ENCODE assay signal across 12 mouse cellular contexts in the genomic region with DNA sequence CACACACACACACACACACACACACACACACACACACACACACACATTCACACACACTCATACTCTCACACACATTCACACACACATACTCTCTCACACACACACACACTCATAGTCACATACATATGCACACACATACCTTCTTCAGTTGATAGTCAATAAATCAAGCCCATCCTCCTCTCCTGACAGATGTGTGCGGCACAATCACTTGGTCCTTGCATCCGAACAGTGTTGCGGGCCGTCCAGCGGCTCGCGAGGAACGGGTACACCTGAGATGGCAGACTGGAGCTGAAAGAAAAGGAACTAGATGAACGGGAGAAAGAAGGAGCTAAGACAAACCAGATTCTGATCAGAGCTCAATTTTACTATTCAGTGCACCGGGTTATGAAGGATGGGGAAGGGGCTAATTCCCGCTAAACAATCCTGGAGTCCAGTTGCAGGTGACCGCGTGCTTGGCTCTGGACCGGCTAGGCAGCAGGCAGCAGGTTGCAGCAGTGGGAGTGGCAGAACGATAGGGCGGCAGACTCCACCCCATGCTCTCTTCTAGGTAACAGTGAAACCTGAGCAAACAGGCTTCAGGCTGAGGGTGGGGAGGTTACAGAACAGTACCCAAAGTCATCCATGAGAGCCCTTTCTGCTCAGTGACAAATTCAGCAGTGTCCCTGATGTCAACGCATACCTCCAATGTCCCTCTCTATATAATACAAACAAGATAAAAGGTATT.
DNase-seq lines count a peak whose midpoint lies in the region; ATAC-seq lines count a peak whose summit lies in the region.
"Had no signal": no experiment of that assay in that cellular context is flagged by ENCODE, and none has a peak within 500 bp of the region (broad histone marks: within the 10 kb centered on the region; RNA-seq: fewer than 3 reads in every experiment).

No protein-coding gene starts in this region.

- no peak overlapping the region for H3K27ac ChIP-seq in kidney, embryonic 16.5 days (ENCODE audit: low read length)
- H3K27ac ChIP-seq: hindbrain, embryonic 15.5 days had no signal

- no peaks in the 10 kb centered on the region for H3K9me3 ChIP-seq in kidney, embryonic 16.5 days (ENCODE audit: low read length)
- H3K9me3 ChIP-seq: hindbrain, embryonic 15.5 days had no signal

- no peaks in the 10 kb centered on the region for H3K27me3 ChIP-seq in kidney, embryonic 16.5 days (ENCODE audit: insufficient read depth, low read length)
- H3K27me3 ChIP-seq: hindbrain, embryonic 15.5 days had no signal

- H3K4me3 ChIP-seq in kidney, embryonic 16.5 days (ENCODE audit: low read length) = no peak overlapping the region
- H3K4me3 ChIP-seq: erythroblast, embryonic 14.5 days; hindbrain, embryonic 15.5 days had no signal

- H3K36me3 ChIP-seq in kidney, embryonic 16.5 days (ENCODE audit: insufficient read depth, low read length) = no peaks in the 10 kb centered on the region
- H3K36me3 ChIP-seq: hindbrain, embryonic 15.5 days had no signal

- ATAC-seq in kidney, embryonic 16.5 days (ENCODE audit: low FRiP score, low TSS enrichment) = peak; percentile 80
- ATAC-seq: CD4-positive, CD25-positive, alpha-beta regulatory T cell, adult 4 months had no signal

- H3K4me2 ChIP-seq in kidney, embryonic 16.5 days (replicated peaks; ENCODE audit: low read depth, low read length) = peak overlapping the region; percentile 20
- H3K4me2 ChIP-seq: hindbrain, embryonic 15.5 days; liver, embryonic 11.5 days had no signal

- DNase-seq in urinary bladder, postnatal 14 days (ENCODE audit: low spot score) = peak; percentile 28
- no peak for DNase-seq in urinary bladder, postnatal 4 days (ENCODE audit: low spot score in 2 of 2)
- peak; percentile 11 for DNase-seq in lung, postnatal 10 days
- no peak for DNase-seq in right cerebral cortex, adult 2 months (ENCODE audit: low spot score in 2 of 2)
- no peak for DNase-seq in left cerebral cortex, adult 11 months (ENCODE audit: low spot score)
- no peak for DNase-seq in adrenal gland, postnatal 10 days
- DNase-seq: cerebellum, adult 11-12 months had no signal

- no peak overlapping the region for H3K9ac ChIP-seq in kidney, embryonic 16.5 days (replicated peaks; ENCODE audit: low read length)
- H3K9ac ChIP-seq: hindbrain, embryonic 15.5 days had no signal

- 0 out of 2 replicates have a peak, but pooled peaks cover 4% of the 10 kb centered on the region for H3K4me1 ChIP-seq in kidney, embryonic 16.5 days (ENCODE audit: insufficient read depth, low read length)
- H3K4me1 ChIP-seq: hindbrain, embryonic 15.5 days had no signal

- 59% methylated on average over 17 of the region's 17 CpGs for WGBS in kidney, embryonic 16.5 days

Comparison
In these comparisons a context has a peak if more than half of its experiments do, and no peak if none do; other contexts are left out.
1. DNase-seq: peak in urinary bladder, postnatal 14 days (single experiment) and lung, postnatal 10 days (single experiment); none in urinary bladder, postnatal 4 days (0 of 2), right cerebral cortex, adult 2 months (0 of 2), left cerebral cortex, adult 11 months (single experiment) and adrenal gland, postnatal 10 days (single experiment).